Mouse (Mus musculus) hindlimb bud, embryonic 11.5 days (tissue): ENCODE data around the gene Cuedc2.

Experiments
- DNase-seq: peaks from one replicate; pipeline ENCODE4 v3.0.0-alpha.2; 2012; ENCODE audit warnings: low read depth, low spot score; ENCODE audit errors: extremely low spot score

The Cuedc2 gene

DNA sequence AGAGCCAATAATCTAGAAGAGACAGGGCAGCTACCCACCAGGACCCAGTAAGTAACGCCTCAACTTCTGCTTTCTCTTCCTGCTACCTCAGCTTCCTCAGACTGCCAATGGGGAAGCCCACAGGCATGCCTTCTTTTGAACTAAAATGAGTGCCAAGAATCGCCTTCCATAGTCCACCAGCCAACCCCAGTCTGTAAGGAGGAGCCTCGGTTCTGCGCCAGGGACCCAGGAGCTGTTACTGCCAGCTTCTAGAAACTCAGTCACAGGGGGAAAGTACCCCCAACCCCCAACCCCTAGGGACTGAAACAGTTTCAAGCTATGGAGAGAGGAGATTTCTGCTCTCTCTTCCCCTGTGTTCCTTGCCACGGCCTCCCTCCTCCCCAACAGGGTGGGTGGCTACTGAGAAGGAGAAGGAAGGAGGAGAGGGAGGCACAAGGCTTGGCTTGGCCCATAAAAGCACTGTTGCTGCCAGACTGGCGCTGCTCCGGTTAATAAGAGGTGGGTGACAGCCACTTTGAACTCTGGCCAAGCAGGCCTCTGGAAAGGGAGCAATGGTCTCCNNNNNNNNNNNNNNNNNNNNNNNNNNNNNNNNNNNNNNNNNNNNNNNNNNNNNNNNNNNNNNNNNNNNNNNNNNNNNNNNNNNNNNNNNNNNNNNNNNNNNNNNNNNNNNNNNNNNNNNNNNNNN lies 927 bp upstream of the Cuedc2 start:
- DNase-seq, result no peak

DNA sequence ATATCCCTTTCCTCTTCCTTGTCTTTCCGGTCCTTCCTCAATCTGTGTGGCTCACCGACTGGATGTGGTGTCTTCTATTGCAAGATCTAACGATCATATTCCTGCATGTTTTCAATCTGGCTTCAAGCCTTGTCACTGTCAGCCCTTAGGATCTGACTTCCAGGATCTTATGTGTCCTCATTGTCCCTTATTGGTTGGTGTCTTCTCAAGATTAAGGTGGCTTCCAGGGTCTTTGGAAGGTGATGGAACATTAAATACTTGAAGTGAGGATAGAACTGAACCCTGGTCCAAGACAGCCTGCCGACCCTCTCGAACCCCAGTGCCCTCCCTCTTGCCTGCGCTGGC lies 412 bp upstream of the Cuedc2 start:
- DNase-seq, result no peak

DNA sequence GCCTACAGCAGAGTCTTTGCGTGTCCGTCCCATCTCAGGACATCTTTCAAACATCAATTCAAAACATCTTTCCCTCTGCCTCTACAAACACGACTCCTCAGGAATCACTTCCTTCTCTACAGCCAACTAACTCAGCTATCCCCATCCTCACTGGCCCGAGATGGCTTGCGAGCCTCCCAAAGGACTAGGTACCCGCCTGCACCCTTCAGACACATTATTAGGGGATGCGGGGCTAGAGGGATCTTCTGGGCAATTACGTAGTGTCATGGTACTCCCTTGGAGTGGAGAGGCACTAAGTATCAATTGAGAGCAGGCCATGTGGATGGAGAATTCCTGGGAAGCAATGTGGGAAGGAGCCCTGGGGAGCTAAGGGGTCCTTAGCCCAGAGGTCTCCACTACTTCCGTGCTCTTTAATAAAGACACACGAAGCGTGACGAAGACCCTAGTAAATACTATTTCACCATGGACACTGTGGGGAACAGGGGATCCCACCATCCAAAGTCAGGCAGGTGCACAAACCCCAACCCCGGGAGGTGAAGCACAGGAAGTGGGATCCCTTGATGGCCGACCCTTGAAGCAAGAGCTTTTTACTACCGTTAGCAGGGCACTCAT lies 677 bp downstream of the Cuedc2 start:
- DNase-seq, result no peak

DNA sequence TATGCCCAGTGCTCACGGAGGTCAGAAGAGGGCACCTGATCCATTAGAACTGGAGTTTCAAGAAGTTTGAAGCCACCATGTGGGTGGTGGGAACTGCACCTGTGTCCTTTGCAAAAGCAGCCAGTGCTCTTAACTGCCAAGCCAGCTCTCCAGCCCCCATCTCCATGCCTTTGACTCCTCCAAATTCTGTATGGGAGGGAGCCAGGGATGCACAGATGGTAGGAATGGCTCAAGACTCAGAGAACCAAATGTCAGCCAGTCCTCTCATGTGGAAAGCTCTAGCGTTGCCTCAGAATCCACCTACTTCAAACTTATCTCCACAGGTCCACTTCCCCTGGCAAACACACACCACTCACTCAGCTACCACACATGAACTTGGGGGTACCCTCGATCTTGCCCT lies 4.6 kb downstream of the Cuedc2 start:
- no peak for DNase-seq

DNA sequence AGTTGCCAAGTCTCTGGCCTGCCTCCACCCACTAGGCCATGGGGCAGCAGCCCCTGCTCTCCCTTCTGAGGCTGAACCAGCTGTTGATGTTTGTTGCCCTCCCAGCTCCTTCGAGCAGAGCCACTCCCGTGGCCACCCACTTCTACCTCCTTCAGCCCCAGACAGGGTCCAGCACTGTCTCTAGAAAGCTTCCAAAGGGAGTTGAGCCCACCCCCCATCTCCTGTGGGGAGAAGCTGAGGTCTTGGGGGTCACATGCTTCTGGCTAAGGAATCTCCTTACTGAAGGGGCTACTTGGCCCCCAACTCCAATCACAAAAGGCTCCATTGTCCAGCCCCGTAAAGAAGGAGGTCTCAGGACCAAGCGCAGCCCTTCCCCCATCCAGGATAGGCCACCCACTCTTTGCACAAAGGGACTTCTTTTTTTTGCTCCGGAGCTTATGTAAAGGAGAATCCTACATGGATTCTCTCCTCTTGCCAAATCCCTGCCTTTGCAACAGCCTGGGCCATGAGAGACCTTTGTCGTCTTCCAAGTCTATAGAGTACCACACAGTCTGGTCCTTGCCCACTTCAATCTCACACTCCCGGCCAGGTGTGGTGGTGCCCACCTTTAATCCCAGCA lies 5.7 kb downstream of the Cuedc2 start:
- no peak for DNase-seq

DNA sequence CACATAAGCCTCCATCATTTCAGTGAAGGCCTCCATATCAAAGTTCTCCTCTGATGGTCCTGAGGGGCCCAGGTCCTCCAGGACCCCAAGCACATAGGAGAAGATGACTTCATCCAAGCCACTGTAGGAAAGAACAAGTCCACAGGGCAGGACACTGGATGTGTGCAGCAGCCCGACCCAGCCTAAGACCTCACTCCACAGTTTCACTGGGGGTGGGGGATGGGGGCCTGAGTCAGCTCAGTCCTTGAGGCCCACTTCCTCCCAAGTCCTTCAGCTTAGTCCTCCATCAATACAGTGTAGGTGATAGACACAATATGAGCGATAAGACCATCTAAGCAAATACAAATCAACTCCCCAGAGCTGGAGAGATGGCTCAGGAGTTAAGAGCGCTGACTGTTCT lies 6.6 kb downstream of the Cuedc2 start:
- no peak for DNase-seq

DNA sequence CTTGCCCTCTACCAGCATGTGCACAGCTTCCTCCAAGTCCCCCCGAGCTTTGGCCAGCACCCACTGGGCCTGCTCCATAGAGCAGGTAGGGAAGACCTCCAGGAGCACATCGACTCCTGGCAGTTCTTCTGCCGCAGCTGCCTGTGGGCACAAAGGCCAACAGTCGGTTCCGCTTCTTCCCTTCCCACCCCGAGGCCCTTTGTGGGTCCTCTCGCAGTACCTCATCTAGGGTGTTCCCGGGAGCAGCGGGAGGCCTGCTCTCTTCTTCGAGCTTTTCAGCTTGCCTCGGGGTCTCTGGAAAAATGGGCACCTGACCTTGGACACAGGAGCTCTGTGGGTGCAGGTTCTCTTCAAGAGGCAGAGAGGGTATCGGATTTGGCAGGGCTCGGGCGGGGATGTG lies 7.2 kb downstream of the Cuedc2 start:
- DNase-seq, result no peak

DNA sequence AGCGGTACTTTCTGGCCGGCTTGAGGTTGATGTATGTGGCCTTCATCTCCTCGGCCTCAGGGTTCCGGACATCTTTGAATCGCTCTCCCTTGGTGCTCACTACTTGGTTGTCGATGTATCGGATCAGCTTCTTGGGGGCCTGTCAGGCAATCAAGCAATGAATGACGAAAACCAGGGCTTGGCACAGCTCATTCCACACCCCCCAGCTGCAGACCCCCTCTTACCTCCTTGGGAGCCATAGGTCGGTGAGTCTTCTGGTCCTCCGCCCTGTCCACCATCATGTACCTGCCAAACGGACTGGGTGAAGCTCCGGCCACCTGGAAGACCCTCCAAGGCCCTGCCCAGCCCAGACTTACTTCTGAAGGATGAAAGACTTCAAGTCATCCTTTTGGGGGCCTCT lies 7.8 kb downstream of the Cuedc2 start:
- no peak for DNase-seq

DNA sequence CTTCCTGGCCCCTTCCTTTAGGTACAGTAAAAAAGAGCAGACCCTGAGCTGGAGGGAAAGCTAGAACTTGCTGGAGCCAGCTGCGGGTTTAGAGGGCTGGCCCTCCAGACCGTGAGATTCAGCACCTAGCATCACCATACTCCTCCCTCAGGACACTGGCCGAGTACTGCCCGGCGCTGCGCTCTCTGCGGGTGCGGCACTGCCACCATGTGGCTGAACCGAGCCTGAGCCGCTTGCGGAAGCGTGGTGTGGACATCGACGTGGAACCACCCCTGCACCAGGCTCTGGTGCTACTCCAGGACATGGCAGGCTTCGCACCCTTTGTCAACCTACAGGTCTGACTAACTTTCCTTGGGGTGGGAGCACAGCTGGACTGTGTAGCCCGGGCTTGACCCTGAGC lies 8.6 kb downstream of the Cuedc2 start:
- DNase-seq, result no peak

DNA sequence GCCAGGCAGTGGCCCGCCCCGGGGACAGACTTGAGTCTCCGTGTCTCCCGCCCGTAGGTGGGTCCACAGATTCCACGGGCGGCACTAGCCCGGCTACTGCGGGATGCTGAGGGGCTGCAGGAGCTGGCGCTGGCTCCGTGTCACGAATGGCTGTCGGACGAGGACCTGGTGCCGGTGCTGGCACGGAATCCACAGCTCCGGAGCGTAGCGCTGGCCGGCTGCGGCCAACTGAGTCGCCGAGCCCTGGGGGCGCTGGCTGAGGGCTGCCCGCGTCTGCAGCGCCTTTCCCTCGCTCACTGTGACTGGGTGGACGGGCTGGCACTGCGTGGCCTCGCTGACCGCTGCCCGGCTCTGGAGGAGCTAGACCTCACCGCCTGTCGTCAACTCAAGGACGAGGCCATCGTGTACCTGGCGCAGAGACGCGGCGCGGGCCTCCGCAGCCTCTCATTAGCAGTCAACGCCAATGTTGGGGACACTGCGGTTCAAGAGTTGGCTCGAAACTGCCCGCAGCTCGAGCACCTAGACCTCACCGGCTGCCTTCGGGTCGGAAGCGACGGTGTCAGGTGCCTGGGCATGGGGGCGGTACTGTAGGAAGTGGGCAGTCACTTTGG lies 9.4 kb downstream of the Cuedc2 start:
- no peak for DNase-seq

DNA sequence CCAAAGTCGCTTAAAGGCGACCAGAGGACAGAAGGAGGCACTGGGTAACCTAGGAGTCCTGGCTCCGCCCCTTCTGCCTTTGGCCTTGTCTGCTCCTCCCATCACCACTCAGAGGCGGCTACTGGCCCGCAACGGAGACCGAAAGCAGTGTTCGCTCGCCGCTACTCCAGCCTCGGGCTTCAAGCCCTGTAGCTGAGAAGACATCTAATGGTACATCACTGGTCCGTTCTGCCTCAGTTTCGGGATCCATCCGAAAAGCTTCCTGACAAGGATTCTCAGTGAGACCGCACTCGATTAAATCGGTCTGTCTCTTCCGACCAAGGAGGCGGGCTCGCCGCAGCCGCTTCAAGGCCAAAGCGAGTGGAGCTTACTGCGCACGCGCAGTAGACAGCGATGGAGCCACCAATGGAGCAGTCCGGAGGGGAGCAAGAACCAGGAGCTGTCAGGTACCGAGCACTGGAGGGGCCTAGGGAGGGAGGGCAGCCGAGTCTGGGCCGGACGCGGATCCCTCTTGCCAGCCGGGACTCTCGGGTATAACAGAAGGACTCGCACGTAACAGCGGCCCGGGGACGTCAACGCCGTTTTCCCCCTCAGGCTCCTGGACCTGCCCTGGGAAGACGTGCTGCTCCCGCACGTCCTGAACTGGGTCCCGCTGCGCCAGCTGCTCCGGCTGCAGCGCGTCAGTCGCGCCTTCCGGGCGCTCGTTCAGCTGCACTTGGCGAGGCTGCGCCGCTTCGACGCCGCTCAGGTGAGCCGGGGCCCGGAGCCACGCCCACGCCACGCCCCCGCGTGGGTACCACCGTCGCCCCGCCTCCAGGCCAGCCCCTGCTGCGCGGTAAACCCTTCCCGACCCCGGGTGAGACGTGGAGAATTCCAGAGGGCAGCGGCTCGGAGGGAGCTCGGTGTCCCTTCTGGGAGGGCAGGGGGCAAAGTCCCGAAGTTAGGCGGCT lies 10.1 kb downstream of the Cuedc2 start, which contains the start of gene Fbxl15:
Fbxl15 (plus strand) TSS at position 104 of the 950 bp plus-strand sequence.
- DNase-seq, result peak; percentile 94

DNA sequence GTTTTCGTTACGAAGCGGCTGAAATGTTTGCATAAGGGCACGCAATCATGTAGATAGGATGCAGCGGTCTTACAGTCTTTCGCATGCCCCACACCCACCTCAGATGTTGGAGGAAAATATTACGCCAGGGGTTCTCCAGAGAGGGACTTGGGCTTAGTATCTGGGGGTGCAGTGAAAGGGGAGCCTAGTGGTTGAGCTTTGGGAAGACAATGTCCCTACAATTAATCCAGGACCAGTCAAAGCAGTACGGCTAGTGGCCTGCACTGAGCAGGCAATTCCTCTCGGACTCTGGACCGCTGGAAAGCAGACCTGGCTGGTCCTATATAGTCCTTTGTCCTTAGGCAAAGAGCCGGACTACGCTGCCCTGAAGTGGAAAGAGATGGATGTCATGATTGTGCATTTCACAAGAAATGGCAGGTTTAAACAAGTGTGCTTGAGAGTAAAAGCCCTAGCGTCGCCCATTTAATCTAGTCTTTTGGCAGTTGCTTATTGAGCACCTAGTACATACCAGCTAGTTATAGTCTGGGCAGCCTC lies 10.9 kb downstream of the Cuedc2 start:
- no peak for DNase-seq

DNA sequence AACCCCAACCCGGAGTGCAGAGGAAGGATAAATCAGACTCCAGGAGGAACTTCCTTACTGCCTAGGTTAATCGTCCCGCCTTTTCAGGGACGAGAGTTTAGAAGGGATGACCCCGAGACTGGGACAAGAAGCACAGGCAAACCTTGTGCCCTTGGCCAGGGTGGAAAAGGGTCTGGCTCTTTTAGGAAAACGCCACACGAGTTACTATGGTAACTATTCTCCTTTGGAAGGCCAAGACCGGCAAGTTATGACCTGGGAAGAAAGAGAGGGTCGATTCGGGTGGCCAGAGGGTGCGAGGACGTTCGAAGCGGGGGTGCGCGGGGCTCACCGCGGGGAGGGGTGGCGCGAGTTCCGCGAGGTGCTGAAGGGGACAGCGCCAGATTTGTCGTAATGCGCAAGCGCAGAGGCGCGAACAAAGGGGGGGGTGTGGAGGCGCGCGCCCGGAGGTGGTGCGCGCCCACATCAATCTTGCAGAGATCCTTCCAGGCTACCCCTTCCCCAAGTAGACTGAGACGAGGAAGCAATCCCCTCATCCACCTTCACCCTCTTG lies 11.7 kb downstream of the Cuedc2 start, which contains the start of gene Psd:
Psd (minus strand) TSS at position 401 of the 550 bp plus-strand sequence.
- DNase-seq, result no peak

DNA sequence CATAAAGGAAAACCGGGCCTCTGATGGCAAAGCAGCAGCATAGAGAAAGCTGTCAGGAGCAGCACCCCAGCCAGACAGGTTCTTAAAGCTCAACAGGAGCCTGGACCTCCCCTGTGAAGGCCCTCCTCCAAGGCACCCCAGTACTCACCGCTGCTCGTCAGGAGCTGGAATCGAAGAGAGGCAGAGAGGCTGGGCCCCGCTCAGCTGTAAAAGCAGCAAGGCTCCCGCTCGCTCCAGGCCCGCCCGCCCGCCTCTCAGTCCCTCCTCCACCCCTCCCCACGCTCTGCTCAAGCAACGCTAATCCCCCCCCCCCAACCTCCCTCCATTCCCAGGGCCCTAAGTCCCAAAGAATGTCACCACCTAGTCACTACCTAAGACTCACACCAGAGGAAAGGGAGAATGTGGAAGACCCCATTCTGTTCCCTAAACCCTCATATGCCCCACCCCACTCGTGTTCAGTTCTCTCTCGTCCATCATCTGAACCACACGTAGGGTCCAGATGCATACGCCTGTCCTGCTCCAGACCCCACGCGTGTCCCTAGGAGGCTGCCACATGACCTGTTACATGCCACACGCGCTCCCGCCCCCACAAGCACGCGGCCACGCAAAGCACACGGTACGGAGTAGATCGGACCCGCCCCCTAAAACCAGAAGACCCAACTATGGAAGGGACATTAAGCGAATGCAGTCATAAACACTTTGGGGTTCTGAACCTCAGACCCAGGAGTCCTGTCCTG lies 12.3 kb downstream of the Cuedc2 start:
- DNase-seq, result no peak

DNA sequence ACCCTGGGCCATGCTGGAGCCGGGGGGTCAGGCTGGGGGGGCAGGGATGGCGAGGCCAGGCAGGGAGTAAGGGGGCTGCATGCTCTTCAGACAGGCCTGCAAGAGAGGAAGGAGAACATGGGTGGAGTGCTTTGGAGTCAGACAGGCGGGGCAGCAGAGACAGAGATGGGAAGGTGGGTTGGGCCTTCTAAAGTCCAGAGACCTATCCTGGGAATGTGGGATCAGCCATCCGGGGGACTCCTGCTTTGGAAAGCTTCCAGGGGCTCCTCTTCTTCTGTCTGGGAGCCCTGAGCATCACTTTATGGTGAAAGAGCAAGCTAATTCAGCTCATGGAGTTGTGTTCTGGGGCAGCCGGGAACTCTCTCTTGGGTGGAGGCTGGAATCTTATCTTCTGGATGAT lies 13.6 kb downstream of the Cuedc2 start:
- DNase-seq, result no peak

DNA sequence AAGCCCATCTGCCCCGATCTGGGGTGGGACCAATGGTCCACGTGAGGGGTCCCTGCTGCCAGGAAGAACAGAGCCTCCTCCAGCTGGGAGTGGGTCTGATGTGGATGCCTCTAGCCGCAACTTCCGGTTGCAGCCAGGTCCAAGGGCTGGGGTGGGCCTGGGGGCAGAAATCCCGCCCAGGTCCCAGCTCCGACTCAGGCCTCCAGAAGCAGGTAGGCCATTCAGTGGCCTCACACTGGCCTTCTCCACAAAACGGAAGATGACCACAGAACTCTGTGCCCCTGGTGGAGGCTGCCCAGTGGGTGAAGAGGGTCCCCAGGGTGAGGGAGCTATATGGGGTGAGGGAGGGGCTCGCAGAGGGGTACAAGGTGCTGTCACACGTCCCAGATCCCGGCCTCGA lies 14.1 kb downstream of the Cuedc2 start:
- no peak for DNase-seq

DNA sequence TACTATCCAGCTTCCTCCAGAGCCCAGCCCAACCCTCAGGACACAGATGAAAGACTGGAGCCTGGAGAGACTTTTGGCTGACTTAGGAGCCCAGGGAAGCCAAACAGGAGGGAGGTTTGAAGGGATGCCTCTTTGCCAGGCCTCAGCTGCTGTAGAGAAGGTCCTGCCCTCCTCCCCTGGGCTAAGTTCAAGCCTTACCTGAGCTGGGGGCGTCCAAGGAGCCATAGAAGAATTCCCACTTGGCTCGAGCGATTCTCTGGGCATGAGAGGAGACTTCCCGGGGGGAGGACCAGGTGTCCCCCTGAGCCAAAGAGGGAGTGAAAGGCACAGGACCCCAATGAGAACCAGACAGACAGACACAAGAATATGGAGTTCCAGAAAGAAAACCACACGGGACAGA lies 14.8 kb downstream of the Cuedc2 start:
- DNase-seq, result no peak

DNA sequence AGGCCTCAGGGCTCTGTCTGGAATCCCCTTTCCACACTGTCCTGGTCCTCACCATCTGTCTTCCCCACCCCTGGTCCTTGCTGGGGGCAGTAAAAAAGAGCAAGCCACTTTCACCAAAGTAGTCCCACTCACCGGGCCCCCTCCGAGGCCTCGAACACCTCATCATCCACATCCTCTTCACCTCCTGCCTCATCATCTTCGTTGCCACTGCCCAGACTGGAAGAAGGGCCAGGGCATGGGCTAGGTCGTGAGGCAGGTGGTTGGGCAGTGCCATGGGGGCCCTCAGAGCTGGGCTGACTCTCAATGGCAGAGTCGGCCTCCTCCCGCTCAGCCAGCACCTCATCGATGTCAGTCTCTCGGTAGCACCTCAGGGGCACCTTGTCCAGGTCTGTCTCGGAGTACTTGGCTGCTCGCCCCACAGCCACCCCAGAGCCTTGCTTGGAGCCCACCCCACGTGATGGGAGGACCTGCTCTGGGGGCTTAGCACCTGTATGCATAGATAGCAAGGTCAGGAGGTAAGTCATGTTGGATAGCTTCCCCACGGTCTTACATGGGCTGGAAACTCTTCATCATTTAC lies 15.4 kb downstream of the Cuedc2 start:
- no peak for DNase-seq
